Mouse (Mus musculus) thymus, adult 2 months (tissue): ENCODE data around the gene Il25. TPM values are rescaled to one million over a fixed set of nuclear protein-coding genes. Genes with fewer than 3 reads are reported as not detected.
A peak's percentile ranks its signal among the peaks of the same experiment; 100 is the strongest.

Experiments
- DNase-seq: peaks from one replicate; pipeline ENCODE4 v3.0.0; 2021
- H3K27ac ChIP-seq: fragments of 200-500 bp; 2 replicates; pipeline ENCODE4 v1.5.1; 2012; ENCODE audit warnings: low read length, control low read depth; ENCODE audit not compliant: control insufficient read depth, insufficient read depth
- H3K27me3 ChIP-seq: fragments of 200-500 bp; 2 replicates; pipeline ENCODE4 v1.6.1; 2012; ENCODE audit warnings: mild to moderate bottlenecking, low read length, moderate library complexity, mixed read lengths; ENCODE audit not compliant: control insufficient read depth, insufficient read depth
- H3K36me3 ChIP-seq: fragments of 200-500 bp; 2 replicates; pipeline ENCODE4 v1.6.1; 2012; ENCODE audit warnings: mild to moderate bottlenecking, low read length, moderate library complexity; ENCODE audit not compliant: control insufficient read depth, insufficient read depth
- H3K4me1 ChIP-seq: fragments of 200-500 bp; replicated peaks from 2 replicates; pipeline ENCODE4 v1.6.1; 2012; ENCODE audit warnings: low read length; ENCODE audit not compliant: control insufficient read depth, insufficient read depth
- H3K4me3 ChIP-seq: fragments of 200-500 bp; 2 replicates; pipeline ENCODE4 v1.5.1; 2012; ENCODE audit warnings: mild to moderate bottlenecking, low read length, control low read depth, moderate library complexity; ENCODE audit not compliant: control insufficient read depth, insufficient read depth
- CTCF ChIP-seq: fragments of 200-500 bp; IDR thresholded peaks from 2 replicates; pipeline ENCODE4 v1.5.1; 2012; ENCODE audit warnings: mild to moderate bottlenecking, control low read depth, low read length, moderate library complexity, borderline replicate concordance; ENCODE audit not compliant: control insufficient read depth, poor library complexity, insufficient read depth; ENCODE audit errors: extremely low read depth
- POLR2A ChIP-seq: fragments of 200-500 bp; IDR thresholded peaks from 2 replicates; pipeline ENCODE4 v1.6.1; 2012; ENCODE audit warnings: mild to moderate bottlenecking, low read length, control low read depth, moderate library complexity; ENCODE audit not compliant: control insufficient read depth, poor library complexity, insufficient read depth; ENCODE audit errors: extremely low read depth
- WGBS: fragments of 180-500 bp; shearing (Covaris S2); methylation state at CpG from one replicate; pipeline ENCODE4 v1.1.7; 2018; 5-methylcytosine and 5-hydroxymethylcytosine counted together
- polyA plus RNA-seq: library from polyadenylated mRNA; depleted of rRNA; stranded (reverse); fragments of >200 nt; gene quantifications from 2 replicates; pipeline ENCODE4 v1.2.3, GENCODE M21; 2012

The Il25 gene
- polyA plus RNA-seq, 1 experiment, result 0.50 TPM

DNA sequence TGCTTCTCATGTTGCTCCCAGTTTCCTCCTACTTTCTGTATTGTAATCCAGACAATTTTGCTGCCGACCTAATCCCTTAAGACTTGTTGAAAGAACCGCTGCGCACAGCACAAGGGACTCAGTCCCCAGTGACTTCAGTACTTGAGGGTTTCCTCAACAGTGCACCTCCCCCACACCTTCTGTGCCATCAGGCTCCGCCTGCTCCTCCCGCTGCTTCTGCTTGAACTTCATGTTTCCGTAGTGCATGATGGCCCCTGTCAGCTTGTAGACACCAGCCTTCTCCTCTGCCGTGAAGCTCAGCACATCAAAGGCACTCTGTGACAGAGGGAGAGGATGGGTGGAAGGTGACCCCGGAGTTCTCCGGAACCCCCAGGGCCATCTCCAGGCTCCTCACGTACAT, 28.3 kb downstream of the Il25 start:
- Histone ChIP-seq H3K27ac (no peak overlapping the region), H3K4me3 (no peak overlapping the region), H3K27me3 (no peaks in the 10 kb centered on the region), H3K4me1 (no peaks in the 10 kb centered on the region), H3K36me3 (no peaks in the 10 kb centered on the region)
- DNase-seq, result peak; percentile 11
- 41% methylated on average over 10 of the region's 10 CpGs for WGBS
- TF ChIP-seq POLR2A, result no peak
- no peak for TF ChIP-seq CTCF

DNA sequence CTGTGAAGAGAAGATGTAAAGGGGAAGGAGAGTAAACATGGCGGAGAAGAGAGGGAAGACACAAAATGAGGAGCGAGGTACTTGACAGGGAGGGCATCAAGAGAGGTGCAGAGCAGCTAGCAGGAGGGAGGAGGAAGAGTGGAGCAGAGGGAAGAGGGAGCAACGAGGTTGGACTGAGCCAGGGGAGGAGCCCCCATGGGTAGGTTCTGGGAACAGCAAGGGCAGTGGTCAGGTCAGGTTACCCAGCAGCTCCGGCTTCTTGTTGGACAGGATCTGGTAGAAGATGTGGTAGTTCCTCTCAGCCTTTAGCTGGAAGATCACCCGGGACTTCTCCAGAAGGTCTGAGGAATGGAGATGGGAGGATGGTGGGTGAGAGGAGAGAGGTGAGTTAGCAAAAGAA, 29.0 kb downstream of the Il25 start:
- H3K4me1 ChIP-seq, result no peaks in the 10 kb centered on the region

DNA sequence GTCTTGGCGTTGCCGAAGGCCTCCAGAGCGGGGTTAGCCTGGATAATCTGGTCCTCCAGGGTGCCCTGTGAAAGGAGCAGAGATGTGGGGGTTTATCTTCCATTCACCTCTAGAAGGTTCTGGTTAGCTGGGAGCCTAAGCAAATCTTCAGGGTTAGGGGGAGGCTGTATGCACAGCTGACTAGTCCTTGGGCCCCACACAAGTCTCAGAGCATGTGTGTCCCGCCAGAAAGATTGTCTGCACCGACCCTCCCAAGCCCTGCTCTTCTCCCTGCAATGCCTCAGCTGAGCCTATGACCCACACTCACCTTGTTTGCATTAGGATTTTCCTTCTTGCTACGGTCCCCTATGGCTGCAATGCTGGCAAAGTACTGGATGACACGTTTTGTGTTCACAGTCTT, 30.2 kb downstream of the Il25 start:
- H3K36me3 ChIP-seq, result no peaks in the 10 kb centered on the region
- TF ChIP-seq CTCF (no peak), POLR2A (no peak)
- H3K4me3 ChIP-seq, result no peak overlapping the region
- 91% methylated on average over 7 of the region's 7 CpGs for WGBS
- DNase-seq, result no peak
- H3K4me1 ChIP-seq, result no peaks in the 10 kb centered on the region
- H3K27ac ChIP-seq, result no peak overlapping the region
- no peaks in the 10 kb centered on the region for H3K27me3 ChIP-seq

More for the DNA sequence above, 29.0 kb downstream of the Il25 start:
- DNase-seq, result no peak
- Histone ChIP-seq H3K4me3 (no peak overlapping the region), H3K36me3 (no peaks in the 10 kb centered on the region), H3K27ac (no peak overlapping the region), H3K27me3 (no peaks in the 10 kb centered on the region)
- 87% methylated on average over 5 of the region's 5 CpGs for WGBS
- TF ChIP-seq CTCF (no peak), POLR2A (no peak)

DNA sequence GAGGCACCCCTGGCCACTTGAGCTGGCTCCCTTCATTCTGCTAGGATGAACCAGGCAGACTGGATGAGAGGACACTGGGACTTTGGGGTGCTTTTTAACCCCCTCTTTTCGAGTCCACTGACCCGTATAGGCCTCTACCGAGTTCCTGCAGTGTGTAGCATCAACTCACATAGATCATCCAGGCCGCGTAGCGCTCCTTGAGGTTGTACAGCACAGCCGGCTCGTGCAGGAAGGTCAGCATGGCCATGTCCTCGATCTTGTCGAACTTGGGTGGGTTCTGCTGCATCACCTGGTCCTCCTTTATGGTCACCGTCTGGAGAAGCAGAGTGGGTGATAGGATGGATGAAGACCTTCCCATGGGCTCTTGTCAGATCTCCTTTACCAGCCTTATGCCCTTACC, 31.2 kb downstream of the Il25 start:
- no peak for TF ChIP-seq POLR2A
- TF ChIP-seq CTCF, result no peak
- WGBS, result 93% methylated on average over 11 of the region's 11 CpGs
- Histone ChIP-seq H3K27me3 (no peaks in the 10 kb centered on the region), H3K27ac (no peak overlapping the region), H3K4me1 (no peaks in the 10 kb centered on the region), H3K36me3 (no peaks in the 10 kb centered on the region), H3K4me3 (no peak overlapping the region)
- DNase-seq, result no peak

DNA sequence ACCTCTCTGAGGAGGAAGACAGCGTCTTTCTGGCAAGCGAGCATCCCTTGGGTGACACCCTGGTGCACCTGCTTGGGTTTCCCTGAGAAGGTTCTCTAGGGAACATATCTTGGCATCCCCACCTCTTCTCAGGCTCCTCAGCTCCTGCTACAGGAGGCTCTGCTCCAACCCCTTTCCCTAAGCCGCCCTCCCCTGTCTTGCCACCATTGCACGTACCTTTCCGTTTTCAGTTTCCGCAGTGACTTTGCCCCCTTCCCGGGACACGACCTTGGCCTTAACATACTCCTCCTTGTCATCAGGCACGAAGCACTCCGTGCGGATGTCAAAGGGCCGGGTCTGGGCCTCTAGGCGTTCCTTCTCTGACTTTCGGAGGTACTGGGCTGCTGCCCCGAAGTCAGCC, 32.5 kb downstream of the Il25 start:
- no peaks in the 10 kb centered on the region for H3K36me3 ChIP-seq
- no peak for DNase-seq
- 92% methylated on average over 15 of the region's 15 CpGs for WGBS
- no peak overlapping the region for H3K27ac ChIP-seq
- H3K4me1 ChIP-seq, result no peaks in the 10 kb centered on the region
- H3K27me3 ChIP-seq, result no peaks in the 10 kb centered on the region
- H3K4me3 ChIP-seq, result no peak overlapping the region
- TF ChIP-seq POLR2A (no peak), CTCF (no peak)

DNA sequence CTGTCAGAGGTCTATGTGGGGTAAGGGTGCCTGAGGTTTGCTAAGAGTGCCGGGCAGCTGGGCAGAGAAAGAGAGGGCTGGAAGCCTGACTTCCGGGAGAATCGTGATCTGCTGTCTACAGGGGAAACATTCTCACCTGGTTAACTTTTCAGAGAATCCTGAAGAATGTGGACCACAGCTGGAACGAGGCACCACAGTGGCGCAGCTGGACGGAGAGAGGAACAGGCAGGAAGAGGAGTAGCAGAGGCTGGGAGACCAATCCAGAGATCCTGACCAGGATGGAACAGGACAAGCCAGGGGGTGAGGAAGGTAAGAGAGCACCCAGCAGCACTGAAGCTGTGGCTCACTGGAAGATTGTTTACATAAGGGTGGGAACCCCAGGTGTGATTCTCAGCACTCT, 33.1 kb downstream of the Il25 start:
- H3K4me3 ChIP-seq, result no peak overlapping the region
- no peaks in the 10 kb centered on the region for H3K4me1 ChIP-seq
- TF ChIP-seq POLR2A (no peak), CTCF (no peak)
- H3K27ac ChIP-seq, result no peak overlapping the region
- no peaks in the 10 kb centered on the region for H3K36me3 ChIP-seq
- no peak for DNase-seq
- 81% methylated on average over 6 of the region's 6 CpGs for WGBS
- no peaks in the 10 kb centered on the region for H3K27me3 ChIP-seq

DNA sequence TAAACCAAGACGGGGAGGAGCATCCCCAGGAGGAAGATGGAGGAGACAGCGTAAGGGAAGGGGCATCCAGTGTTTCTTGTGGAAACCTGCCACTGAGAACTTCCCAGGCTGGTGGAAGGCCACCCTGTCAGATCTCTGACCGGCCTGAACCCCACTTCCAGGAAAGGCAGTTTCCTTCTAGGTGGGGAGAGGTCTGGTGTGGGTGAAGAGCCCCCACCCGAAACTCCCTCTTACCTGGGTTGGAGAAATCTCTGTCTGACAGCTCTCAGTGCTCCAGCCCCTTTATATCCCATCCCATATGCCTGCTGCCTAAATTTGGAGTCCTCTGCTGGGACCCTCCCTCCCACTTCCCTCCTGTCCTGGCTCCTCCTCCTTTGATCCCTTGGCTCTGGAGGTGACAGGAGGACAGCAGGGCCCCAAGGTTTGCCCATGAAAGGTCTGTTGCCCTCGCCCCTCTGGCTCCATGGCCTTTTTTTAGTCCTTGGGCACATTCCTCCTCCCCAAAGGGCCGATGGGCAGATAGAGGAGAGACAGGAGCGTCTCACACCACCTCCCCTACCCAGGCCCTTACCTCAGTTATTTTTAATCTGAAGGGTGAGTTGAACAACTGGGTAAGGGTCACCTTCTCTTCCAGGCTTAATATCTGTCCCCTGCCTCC, 34.0 kb downstream of the Il25 start, which contains the start of gene Myh6:
Gene Myh6, minus strand, starts transcription at position 608 of the 658 bp plus-strand sequence.
- no peak within 1 kb of the TSS for H3K27ac ChIP-seq
- DNase-seq, result no peak
- 83% methylated on average over 7 of the region's 7 CpGs for WGBS
- H3K4me3 ChIP-seq, result no peak within 1 kb of the TSS
- no peaks in the 10 kb centered on the region for H3K4me1 ChIP-seq
- H3K36me3 ChIP-seq, result no peaks in the 10 kb centered on the region
- TF ChIP-seq POLR2A, result no peak
- no peak for TF ChIP-seq CTCF
- no peaks in the 10 kb centered on the region for H3K27me3 ChIP-seq
